Mouse (Mus musculus) CD8-positive naive resting alpha-beta T cell, adult 57 days (primary cell): ENCODE measurements around the gene Nr0b2. TPM values are rescaled to one million over a fixed set of nuclear protein-coding genes. Genes with fewer than 3 reads are reported as not detected.

Experiments used
- total RNA-seq: library from RNA; stranded (reverse); gene quantifications from one replicate; pipeline ENCODE4 v1.2.4, GENCODE M21; 2023

Nr0b2 gene
- not detected for total RNA-seq

GRCm38 (mm10) chr4:133552768-133553447 is at the start of gene Nr0b2:
TSS of gene Nr0b2 (plus strand) at chr4:133553376.

DNA sequence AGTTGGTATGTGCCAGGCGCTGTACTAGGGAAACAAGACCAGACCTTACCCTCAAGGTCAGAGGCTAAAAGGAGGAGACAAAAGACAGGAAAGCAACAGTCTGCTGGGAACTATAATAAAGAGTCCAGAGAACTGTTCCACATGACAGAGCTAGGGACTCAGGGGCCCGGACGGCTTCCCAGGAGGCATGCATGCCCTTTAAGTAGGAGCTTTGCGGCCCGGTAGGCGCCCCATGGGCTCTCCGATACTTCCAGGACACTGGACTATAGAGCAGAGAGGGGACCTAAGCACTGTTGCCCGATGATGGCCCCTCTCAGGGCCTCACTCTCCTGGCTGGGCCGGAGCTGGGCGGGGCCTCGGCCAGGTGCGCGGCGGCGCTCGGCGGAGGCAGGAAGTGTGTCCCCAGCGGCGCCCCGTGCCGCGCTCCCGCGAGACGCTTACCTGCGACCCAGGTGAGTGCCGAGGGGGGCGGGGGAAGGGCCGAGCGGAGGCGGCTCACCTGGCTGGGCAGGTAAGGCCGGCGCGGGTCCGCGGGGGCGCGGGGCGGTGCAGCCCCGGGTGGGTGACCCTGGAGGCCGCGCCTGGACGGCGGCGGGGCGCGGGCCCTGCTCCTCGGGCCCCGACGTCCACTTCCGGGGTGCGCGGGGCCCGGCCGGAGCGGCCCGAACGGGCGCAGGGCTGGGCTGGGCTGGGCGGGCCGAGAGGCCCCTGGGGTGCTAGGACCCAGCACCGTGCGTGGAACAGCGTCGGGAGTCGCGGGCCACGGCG is 34.4 kb upstream of the Nr0b2 start, which contains the start of gene Kdf1:
Gene Kdf1 (plus strand): TSS at position 363 of the 768 bp plus-strand sequence.

GRCm38 (mm10) chr4:133545272-133546231 is 7.6 kb upstream of the Nr0b2 start, which contains the start of gene Nudc:
TSS of gene Nudc (minus strand) at chr4:133545996.

GRCm38 (mm10) chr4:133574070-133574842 is 21.1 kb downstream of the Nr0b2 start, which contains the start of gene Gpatch3:
TSS of gene Gpatch3 (plus strand) at chr4:133574745.

GRCm38 (mm10) chr4:133584059-133584951 is 31.1 kb downstream of the Nr0b2 start, which contains the start of gene Gpn2:
TSS of gene Gpn2 (plus strand) at chr4:133584362.

DNA sequence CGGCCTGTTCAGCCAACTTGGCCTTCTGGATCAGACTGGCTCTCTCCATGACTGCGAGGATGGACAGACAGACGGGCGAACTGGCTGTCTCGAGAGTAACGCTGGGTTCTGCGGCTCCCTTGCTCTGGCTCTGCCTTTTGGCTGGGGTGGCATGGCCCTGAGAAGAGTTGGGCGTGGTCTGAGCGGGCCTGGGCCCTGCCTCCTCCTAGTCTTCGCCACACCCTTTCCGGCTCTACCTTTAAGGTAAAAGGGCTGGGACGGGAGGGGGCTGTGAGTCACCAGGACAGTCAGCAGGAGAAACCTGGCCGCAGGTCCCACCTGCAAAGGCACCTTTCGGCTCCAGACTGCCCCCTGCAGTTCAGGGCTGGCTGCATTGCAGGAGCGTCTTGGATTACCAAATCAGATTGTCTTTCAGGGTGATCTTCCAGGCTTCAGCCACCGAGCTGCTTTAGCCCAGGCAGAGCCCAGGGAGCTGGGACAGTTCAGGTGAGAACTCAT is 48.6 kb downstream of the Nr0b2 start, which contains the start of gene Sfn:
Gene Sfn (minus strand): TSS at position 448 of the 498 bp plus-strand sequence.

Other genes starting within 250 kb of the Nr0b2 start
- 44.1 TPM for gene Wdtc1, start 199.9 kb upstream of the Nr0b2 start, total RNA-seq
- 49.2 TPM for gene Slc9a1, start 183.7 kb upstream of the Nr0b2 start, total RNA-seq
- gene Tent5b, start 73.2 kb upstream of the Nr0b2 start, total RNA-seq = not detected
- 27.5 TPM for gene Trnp1, start 54.8 kb upstream of the Nr0b2 start, total RNA-seq
- 0.31 TPM for gene Kdf1, start 34.4 kb upstream of the Nr0b2 start, total RNA-seq
- 96.8 TPM for gene Nudc, start 7.4 kb upstream of the Nr0b2 start, total RNA-seq
- gene Gpatch3, start 21.4 kb downstream of the Nr0b2 start, total RNA-seq = 23.5 TPM
- gene Gpn2, start 31.0 kb downstream of the Nr0b2 start, total RNA-seq = 24.1 TPM
- 49.2 TPM for gene Sfn, start 48.8 kb downstream of the Nr0b2 start, total RNA-seq
- gene Zdhhc18, start 96.8 kb downstream of the Nr0b2 start, total RNA-seq = 197 TPM
- gene Pigv, start 119.3 kb downstream of the Nr0b2 start, total RNA-seq = 24.6 TPM
- gene Arid1a, start 203.4 kb downstream of the Nr0b2 start, total RNA-seq = 284 TPM